13 mouse cellular contexts compared by ENCODE assay signal in the genomic region with DNA sequence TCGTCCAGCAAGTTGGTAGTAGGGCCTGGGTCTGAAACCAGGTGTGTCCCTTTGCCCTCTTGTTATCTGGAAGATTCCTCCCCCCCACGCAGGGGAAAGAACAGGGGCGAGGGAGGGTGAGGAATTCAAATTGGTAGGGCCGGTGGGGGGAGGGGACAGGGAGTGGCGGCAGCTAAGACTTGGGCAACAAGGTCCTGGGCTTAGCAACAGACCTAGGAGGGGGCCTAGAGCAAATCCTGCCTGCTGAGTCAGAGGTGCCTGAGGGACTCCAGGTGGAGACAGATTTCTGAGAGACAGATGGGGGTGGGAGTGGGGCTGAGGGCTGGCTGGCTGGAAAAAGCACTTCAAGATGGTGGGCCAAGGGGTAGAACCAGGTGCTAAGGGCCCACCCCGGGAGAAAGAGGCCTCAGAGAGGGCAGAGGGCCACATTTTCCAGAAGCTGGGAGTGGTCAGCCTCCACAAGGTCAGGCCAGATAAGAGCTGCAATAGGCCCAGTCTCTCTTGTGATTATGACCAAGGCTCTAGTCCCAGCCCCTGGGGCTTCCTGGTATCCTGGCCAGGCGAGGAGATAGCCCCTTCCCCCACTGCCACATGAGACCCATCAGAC. TPM values are rescaled to one million over a fixed set of nuclear protein-coding genes. Genes with fewer than 3 reads are reported as not detected.
DNase-seq lines count a peak whose midpoint lies in the region; ATAC-seq and TF ChIP-seq lines count a peak whose summit lies in the region.
"Had no signal": no experiment of that assay in that cellular context is flagged by ENCODE, and none has a peak within 500 bp of the region (broad histone marks: within the 10 kb centered on the region; RNA-seq: fewer than 3 reads in every experiment).

No protein-coding gene starts in this region.

- no peak for TF ChIP-seq CTCF in intestine, postnatal 0 days (IDR thresholded peaks at IDR 0.05; ENCODE audit: low read depth)

- DNase-seq in ovary, adult 18-20 months (ENCODE audit: low spot score), result peak; percentile 4
- no peak for DNase-seq in ovary, postnatal 36 days (ENCODE audit: low spot score)
- DNase-seq in NIH3T3 (ENCODE audit: low read depth), result peak; percentile 24
- no peak for DNase-seq in cerebellum, adult 9-10 months
- no peak for DNase-seq in retina, postnatal 1 day
- DNase-seq: adrenal gland, postnatal 36 days; cerebellum, postnatal 36 days had no signal

- no peaks in the 10 kb centered on the region for H3K27me3 ChIP-seq in intestine, postnatal 0 days (replicated peaks; ENCODE audit: control insufficient read depth, insufficient read depth, low read length)
- no peaks in the 10 kb centered on the region for H3K27me3 ChIP-seq in stomach, embryonic 16.5 days (ENCODE audit: control insufficient read depth, insufficient read depth, low read length)
- no peaks in the 10 kb centered on the region for H3K27me3 ChIP-seq in forebrain, embryonic 15.5 days
- H3K27me3 ChIP-seq: neural tube, embryonic 12.5 days had no signal

- no peak overlapping the region for H3K4me3 ChIP-seq in intestine, postnatal 0 days (ENCODE audit: low read depth, low read length)
- no peak overlapping the region for H3K4me3 ChIP-seq in stomach, embryonic 16.5 days (replicated peaks; ENCODE audit: low read length)
- no peak overlapping the region for H3K4me3 ChIP-seq in forebrain, embryonic 15.5 days
- H3K4me3 ChIP-seq: neural tube, embryonic 12.5 days had no signal

- no peak overlapping the region for H3K27ac ChIP-seq in intestine, postnatal 0 days (ENCODE audit: low read depth, low read length)
- peak overlapping the region; percentile 38 for H3K27ac ChIP-seq in stomach, embryonic 16.5 days (ENCODE audit: low read length)
- H3K27ac ChIP-seq in forebrain, embryonic 15.5 days (replicated peaks), result no peak overlapping the region
- H3K27ac ChIP-seq: hindbrain, postnatal 0 days; kidney, postnatal 0 days; neural tube, embryonic 12.5 days had no signal

- H3K4me1 ChIP-seq in intestine, postnatal 0 days (replicated peaks; ENCODE audit: control insufficient read depth, insufficient read depth, low read length), result no peaks in the 10 kb centered on the region
- H3K4me1 ChIP-seq in stomach, embryonic 16.5 days (ENCODE audit: control insufficient read depth, insufficient read depth, low read length), result peaks cover 3% of the 10 kb centered on the region; the same call in 1 of the 2 replicates
- no peaks in the 10 kb centered on the region for H3K4me1 ChIP-seq in forebrain, embryonic 15.5 days
- H3K4me1 ChIP-seq: neural tube, embryonic 12.5 days had no signal

- no peaks in the 10 kb centered on the region for H3K9me3 ChIP-seq in intestine, postnatal 0 days (ENCODE audit: control insufficient read depth)
- H3K9me3 ChIP-seq in stomach, embryonic 16.5 days (replicated peaks; ENCODE audit: control insufficient read depth, low read length), result no peaks in the 10 kb centered on the region
- no peaks in the 10 kb centered on the region for H3K9me3 ChIP-seq in forebrain, embryonic 15.5 days
- H3K9me3 ChIP-seq: neural tube, embryonic 12.5 days had no signal

- H3K9ac ChIP-seq in intestine, postnatal 0 days (ENCODE audit: low read depth, low read length), result 0 out of 2 replicates have a peak overlapping the region, but pooled peaks have one; percentile 17
- peak overlapping the region; percentile 16; the same call in 1 of the 2 replicates for H3K9ac ChIP-seq in stomach, embryonic 16.5 days (ENCODE audit: low read length)
- H3K9ac ChIP-seq in forebrain, embryonic 15.5 days (replicated peaks), result no peak overlapping the region
- H3K9ac ChIP-seq: neural tube, embryonic 12.5 days had no signal

- H3K36me3 ChIP-seq in intestine, postnatal 0 days (ENCODE audit: control insufficient read depth, insufficient read depth), result no peaks in the 10 kb centered on the region
- no peaks in the 10 kb centered on the region for H3K36me3 ChIP-seq in stomach, embryonic 16.5 days (ENCODE audit: control insufficient read depth, insufficient read depth, low read length)
- H3K36me3 ChIP-seq in forebrain, embryonic 15.5 days, result no peaks in the 10 kb centered on the region
- H3K36me3 ChIP-seq: neural tube, embryonic 12.5 days had no signal

- 11% methylated on average over 7 of the region's 7 CpGs for WGBS in intestine, postnatal 0 days
- WGBS in stomach, embryonic 16.5 days, result 26% methylated on average over 7 of the region's 7 CpGs
- 44% methylated on average over 7 of the region's 7 CpGs for WGBS in forebrain, embryonic 15.5 days

- H3K4me2 ChIP-seq in intestine, postnatal 0 days (replicated peaks; ENCODE audit: low read depth), result no peak overlapping the region
- H3K4me2 ChIP-seq in stomach, embryonic 16.5 days (ENCODE audit: low read depth, low read length), result no peak overlapping the region
- no peak overlapping the region for H3K4me2 ChIP-seq in forebrain, embryonic 15.5 days (replicated peaks)
- H3K4me2 ChIP-seq: neural tube, embryonic 12.5 days had no signal

- no peak for ATAC-seq in intestine, postnatal 0 days
- peak; percentile 27; the same call in 1 of the 2 replicates for ATAC-seq in stomach, embryonic 16.5 days (ENCODE audit: insufficient read depth, low FRiP score)
- no peak for ATAC-seq in forebrain, embryonic 15.5 days (replicated peaks)
- ATAC-seq: hindbrain, postnatal 0 days had no signal

RNA-seq across cellular contexts. Expression of a gene that starts 11.8 kb away (rescaled TPM):
- 0.14 and 0.21 TPM in 2 replicates for polyA plus RNA-seq in intestine, postnatal 0 days (2015; fragmentation: Nextera tagmentation; extraction: Ambion mirVana)
- 0.44 and 0.57 TPM in 2 replicates for polyA plus RNA-seq in stomach, embryonic 16.5 days (2015; fragmentation: Nextera tagmentation; extraction: Ambion mirVana)
- 1.7 TPM in 2 replicates for polyA plus RNA-seq in forebrain, embryonic 15.5 days (2015; fragmentation: Nextera tagmentation; extraction: Ambion mirVana)

RNA-seq across cellular contexts. Expression of a gene that starts 13.1 kb away (rescaled TPM):
- polyA plus RNA-seq in intestine, postnatal 0 days (2015; fragmentation: Nextera tagmentation; extraction: Ambion mirVana), result 1.4 and 1.9 TPM in 2 replicates
- polyA plus RNA-seq in stomach, embryonic 16.5 days (2015; fragmentation: Nextera tagmentation; extraction: Ambion mirVana), result 4.5 and 4.9 TPM in 2 replicates
- 8.6 and 8.8 TPM in 2 replicates for polyA plus RNA-seq in forebrain, embryonic 15.5 days (2015; fragmentation: Nextera tagmentation; extraction: Ambion mirVana)

RNA-seq across cellular contexts. Expression of a gene that starts 17.8 kb away (rescaled TPM):
- polyA plus RNA-seq in intestine, postnatal 0 days (2015; fragmentation: Nextera tagmentation; extraction: Ambion mirVana), result 294 and 319 TPM in 2 replicates
- 320 and 331 TPM in 2 replicates for polyA plus RNA-seq in stomach, embryonic 16.5 days (2015; fragmentation: Nextera tagmentation; extraction: Ambion mirVana)
- polyA plus RNA-seq in forebrain, embryonic 15.5 days (2015; fragmentation: Nextera tagmentation; extraction: Ambion mirVana), result 307 and 318 TPM in 2 replicates

RNA-seq across cellular contexts. Expression of a gene that starts 55.6 kb away (rescaled TPM):
- 4.8 and 7.2 TPM in 2 replicates for polyA plus RNA-seq in intestine, postnatal 0 days (2015; fragmentation: Nextera tagmentation; extraction: Ambion mirVana)
- polyA plus RNA-seq in stomach, embryonic 16.5 days (2015; fragmentation: Nextera tagmentation; extraction: Ambion mirVana), result 13.4 and 16.3 TPM in 2 replicates
- polyA plus RNA-seq in forebrain, embryonic 15.5 days (2015; fragmentation: Nextera tagmentation; extraction: Ambion mirVana), result 23.6 and 24.0 TPM in 2 replicates

Comparison
In these comparisons a context has a peak if more than half of its experiments do, and no peak if none do; other contexts are left out.
1. DNase-seq: peak in ovary, adult 18-20 months (single experiment) and NIH3T3 (single experiment); none in ovary, postnatal 36 days (single experiment), cerebellum, adult 9-10 months (single experiment) and retina, postnatal 1 day (single experiment).